Mouse (Mus musculus) myocyte (in vitro differentiated cells): ENCODE measurements around the gene Rdx.

Source experiments
- CEBPB ChIP-seq: IDR thresholded peaks from 2 replicates; pipeline ENCODE4 v1.6.1; 2011; ENCODE audit warnings: mild to moderate bottlenecking, moderate library complexity; ENCODE audit not compliant: poor library complexity, insufficient read depth, severe bottlenecking
- E2F4 ChIP-seq: IDR thresholded peaks from one replicate; pipeline ENCODE4 v1.6.1; 2011; ENCODE audit warnings: mild to moderate bottlenecking, control low read depth, moderate library complexity; ENCODE audit not compliant: insufficient read depth
- MAX ChIP-seq: IDR thresholded peaks from one replicate; pipeline ENCODE4 v1.6.1; 2011; ENCODE audit warnings: low read depth, mild to moderate bottlenecking, control low read depth
- MYOD1 ChIP-seq, 3 experiments: IDR thresholded peaks; one replicate each; pipeline ENCODE4 v1.6.1; 2011; ENCODE audit warnings: control low read depth in 2 of 3, low read depth in 2 of 3, mild to moderate bottlenecking in 2 of 3, moderate library complexity in 1 of 3; ENCODE audit not compliant: insufficient read length in 2 of 3, control insufficient read depth in 1 of 3
- MYOG ChIP-seq, 3 experiments: IDR thresholded peaks; one replicate each; pipeline ENCODE4 v1.6.1; 2011; ENCODE audit warnings: control low read depth in 2 of 3, low read depth in 2 of 3, mild to moderate bottlenecking in 2 of 3; ENCODE audit not compliant: insufficient read length in 2 of 3, control insufficient read depth in 1 of 3, insufficient read depth in 1 of 3
- POLR2A ChIP-seq: IDR thresholded peaks from one replicate; pipeline ENCODE4 v1.6.1; 2011; ENCODE audit warnings: low read depth, mild to moderate bottlenecking, control low read depth, moderate library complexity; ENCODE audit not compliant: insufficient read length
- POLR2AphosphoS2 ChIP-seq: IDR thresholded peaks from one replicate; pipeline ENCODE4 v1.6.1; 2011; ENCODE audit warnings: low read depth, control low read depth; ENCODE audit not compliant: insufficient read length
- REST ChIP-seq: IDR thresholded peaks from one replicate; pipeline ENCODE4 v1.6.1; 2011; ENCODE audit warnings: mild to moderate bottlenecking, control low read depth, moderate library complexity; ENCODE audit not compliant: insufficient read depth, insufficient read length
- SRF ChIP-seq: IDR thresholded peaks from one replicate; pipeline ENCODE4 v1.6.1; 2011; ENCODE audit warnings: low read depth; ENCODE audit not compliant: control insufficient read depth, insufficient read length
- USF1 ChIP-seq: IDR thresholded peaks from one replicate; pipeline ENCODE4 v1.6.1; 2011; ENCODE audit warnings: low read depth, mild to moderate bottlenecking, control low read depth, moderate library complexity

- TF ChIP-seq POLR2AphosphoS2 (no peak), POLR2A (no peak), MAX (no peak), MYOG (IDR thresholded peaks at IDR 0.05; ENCODE audit: control insufficient read depth in 1 of 3, insufficient read depth in 1 of 3, insufficient read length in 2 of 3, low read depth in 2 of 3) (no peak), SRF (no peak), USF1 (no peak), MYOD1 (IDR thresholded peaks at IDR 0.05; ENCODE audit: control insufficient read depth in 1 of 3, insufficient read length in 2 of 3, low read depth in 2 of 3) (no peak), E2F4 (no peak), CEBPB (no peak), REST (no peak)
Measured at GRCm38 (mm10) chr9:52132771-52133170, 85.8 kb downstream of the Rdx start.
